Mouse (Mus musculus) MEL (cell line): Measurements from ENCODE around the gene She.
A peak's percentile ranks its signal among the peaks of the same experiment; 100 is the strongest.

Experiments used
- GATA1 ChIP-seq: IDR thresholded peaks from 2 replicates; pipeline ENCODE4 v1.6.1; 2011; ENCODE audit warnings: low read depth, low read length, improper control_type of control experiment
- HCFC1 ChIP-seq: IDR thresholded peaks from 2 replicates; pipeline ENCODE4 v1.6.1; 2012; ENCODE audit warnings: low read depth, mild to moderate bottlenecking, inconsistent platforms, low read length, improper control_type of control experiment, moderate library complexity
- MAX ChIP-seq: IDR thresholded peaks from 2 replicates; pipeline ENCODE4 v1.6.1; 2011; ENCODE audit warnings: low read length, improper control_type of control experiment
- POLR2A ChIP-seq, 2 experiments: IDR thresholded peaks; 2 replicates each; pipeline ENCODE4 v1.6.1; 2011 to 2012; ENCODE audit warnings: low read length in 2 of 2, mild to moderate bottlenecking in 2 of 2, control low read depth in 1 of 2, improper control_type of control experiment in 1 of 2, low read depth in 1 of 2, moderate library complexity in 1 of 2; ENCODE audit not compliant: control insufficient read depth in 1 of 2, insufficient read depth in 1 of 2, poor library complexity in 1 of 2
- POLR2AphosphoS2 ChIP-seq: IDR thresholded peaks from 2 replicates; pipeline ENCODE4 v1.6.1; 2011; ENCODE audit warnings: low read length, improper control_type of control experiment
- TAL1 ChIP-seq: IDR thresholded peaks from 2 replicates; pipeline ENCODE4 v1.6.1; 2012; ENCODE audit warnings: mild to moderate bottlenecking, inconsistent platforms, low read length, moderate library complexity, mixed read lengths

DNA sequence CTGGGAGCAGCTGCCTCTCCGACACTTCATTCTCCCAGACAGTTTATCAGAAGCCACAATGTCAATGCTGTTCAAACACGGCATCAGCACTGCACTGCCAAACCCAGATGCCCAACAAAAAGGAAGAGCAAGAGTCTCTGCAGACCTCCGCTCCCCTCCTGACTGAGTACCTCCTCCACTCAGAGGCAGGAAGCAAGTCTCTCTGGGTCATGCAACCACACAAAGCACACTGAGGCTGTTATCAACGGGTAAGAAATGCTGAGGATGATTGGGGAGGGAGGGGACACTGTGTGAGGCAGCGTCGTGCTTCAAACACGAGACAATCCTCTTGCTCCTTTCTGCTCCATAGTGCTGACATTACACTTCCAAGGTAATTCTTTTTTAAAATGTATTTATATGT, 11.3 kb upstream of the She start:
- no peak for TF ChIP-seq POLR2AphosphoS2
- no peak for TF ChIP-seq POLR2A (IDR thresholded peaks at IDR 0.05; ENCODE audit: control insufficient read depth in 1 of 2, insufficient read depth in 1 of 2, low read depth in 1 of 2, low read length in 2 of 2, poor library complexity in 1 of 2)
- no peak for TF ChIP-seq GATA1
- no peak for TF ChIP-seq TAL1
- TF ChIP-seq MAX, result peak; percentile 65; the same call in 1 of the 2 replicates
- no peak for TF ChIP-seq HCFC1
